Mouse (Mus musculus): ENCODE measurements around the gene Tbcb.
"Not testable (repeated sequence)": the region's sequence is repeated elsewhere in the genome, so short reads cannot be mapped to it uniquely, and the experiment has no call there.

GRCm38 (mm10) chr7:30206364-30206763 is 25.7 kb downstream of the Tbcb start:
- TF ChIP-seq CTCF, EP300 (IDR thresholded peaks at IDR 0.05; ENCODE audit: low read depth): not testable (repeated sequence)
